In genomic region chr7:120838436-120839160, GRCm38 (mm10) we compare ENCODE assay signal across 17 mouse cellular contexts. TPM values are rescaled to one million over a fixed set of nuclear protein-coding genes. Genes with fewer than 3 reads are reported as not detected.
DNase-seq lines count a peak whose midpoint lies in the region; ATAC-seq and TF ChIP-seq lines count a peak whose summit lies in the region.
"Had no signal": no experiment of that assay in that cellular context is flagged by ENCODE, and none has a peak within 500 bp of the region (broad histone marks: within the 10 kb centered on the region; RNA-seq: fewer than 3 reads in every experiment).

No protein-coding gene starts in this region.

- no peak for ATAC-seq in kidney, embryonic 14.5 days (ENCODE audit: low FRiP score, low TSS enrichment)
- ATAC-seq in stomach, postnatal 0 days (ENCODE audit: low FRiP score, low TSS enrichment), result no peak
- no peak for ATAC-seq in hindbrain, embryonic 13.5 days (ENCODE audit: low FRiP score)
- ATAC-seq in intestine, embryonic 15.5 days, result no peak
- ATAC-seq: hindbrain, embryonic 16.5 days; Patski had no signal

- no peak overlapping the region for H3K4me2 ChIP-seq in kidney, embryonic 14.5 days (replicated peaks; ENCODE audit: low read depth, low read length)
- H3K4me2 ChIP-seq in stomach, postnatal 0 days (replicated peaks; ENCODE audit: low read depth), result no peak overlapping the region
- no peak overlapping the region for H3K4me2 ChIP-seq in hindbrain, embryonic 13.5 days
- H3K4me2 ChIP-seq in intestine, embryonic 15.5 days (replicated peaks), result no peak overlapping the region
- H3K4me2 ChIP-seq: limb, embryonic 12.5 days had no signal

- 41% methylated on average over 5 of the region's 5 CpGs for WGBS in kidney, embryonic 14.5 days
- WGBS in stomach, postnatal 0 days, result 42% methylated on average over 5 of the region's 5 CpGs
- WGBS in hindbrain, embryonic 13.5 days, result 81% methylated on average over 5 of the region's 5 CpGs
- 59% methylated on average over 5 of the region's 5 CpGs for WGBS in intestine, embryonic 15.5 days

- H3K4me3 ChIP-seq in kidney, embryonic 14.5 days (ENCODE audit: low read length), result no peak overlapping the region
- no peak overlapping the region for H3K4me3 ChIP-seq in stomach, postnatal 0 days (ENCODE audit: low read depth, low read length)
- no peak overlapping the region for H3K4me3 ChIP-seq in hindbrain, embryonic 13.5 days
- no peak overlapping the region for H3K4me3 ChIP-seq in intestine, embryonic 15.5 days (replicated peaks)
- H3K4me3 ChIP-seq: limb, embryonic 12.5 days; midbrain, embryonic 10.5 days; myocyte had no signal

- DNase-seq in kidney, adult 18-20 months, result no peak
- peak; percentile 55 to 61 for DNase-seq in urinary bladder, postnatal 36 days (ENCODE audit: low spot score in 2 of 2)
- DNase-seq in urinary bladder, postnatal 10 days (ENCODE audit: low spot score), result no peak
- peak; percentile 97 for DNase-seq in fat pad, adult 2 months (ENCODE audit: extremely low read depth, low read depth, low spot score)
- DNase-seq in stomach, postnatal 0 days (ENCODE audit: low spot score), result no peak
- DNase-seq: layer of hippocampus, postnatal 36 days; lung, postnatal 10 days had no signal

- no peaks in the 10 kb centered on the region for H3K9me3 ChIP-seq in kidney, embryonic 14.5 days (ENCODE audit: control insufficient read depth, low read length)
- H3K9me3 ChIP-seq in stomach, postnatal 0 days (ENCODE audit: control insufficient read depth, low read length), result no peaks in the 10 kb centered on the region
- no peaks in the 10 kb centered on the region for H3K9me3 ChIP-seq in hindbrain, embryonic 13.5 days
- H3K9me3 ChIP-seq in intestine, embryonic 15.5 days, result no peaks in the 10 kb centered on the region
- H3K9me3 ChIP-seq: limb, embryonic 12.5 days; midbrain, embryonic 10.5 days had no signal

- no peak overlapping the region for H3K9ac ChIP-seq in kidney, embryonic 14.5 days (ENCODE audit: low read depth, low read length)
- H3K9ac ChIP-seq in stomach, postnatal 0 days (ENCODE audit: low read length), result no peak overlapping the region
- H3K9ac ChIP-seq in hindbrain, embryonic 13.5 days, result no peak overlapping the region
- no peak overlapping the region for H3K9ac ChIP-seq in intestine, embryonic 15.5 days
- H3K9ac ChIP-seq: limb, embryonic 12.5 days had no signal

- 0 out of 2 replicates have a peak, but pooled peaks cover 3% of the 10 kb centered on the region for H3K4me1 ChIP-seq in kidney, embryonic 14.5 days (ENCODE audit: control insufficient read depth, insufficient read depth, low read length)
- H3K4me1 ChIP-seq in stomach, postnatal 0 days (replicated peaks; ENCODE audit: control insufficient read depth, insufficient read depth), result no peaks in the 10 kb centered on the region
- peaks cover 9% of the 10 kb centered on the region for H3K4me1 ChIP-seq in hindbrain, embryonic 13.5 days (replicated peaks)
- H3K4me1 ChIP-seq in intestine, embryonic 15.5 days (replicated peaks), result 0 out of 2 replicates have a peak, but pooled peaks cover 4% of the 10 kb centered on the region
- H3K4me1 ChIP-seq: limb, embryonic 12.5 days had no signal

- no peaks in the 10 kb centered on the region for H3K36me3 ChIP-seq in kidney, embryonic 14.5 days (ENCODE audit: control insufficient read depth, insufficient read depth, low read length)
- H3K36me3 ChIP-seq in stomach, postnatal 0 days (ENCODE audit: control insufficient read depth, insufficient read depth, low read length), result no peaks in the 10 kb centered on the region
- H3K36me3 ChIP-seq in hindbrain, embryonic 13.5 days, result no peaks in the 10 kb centered on the region
- H3K36me3 ChIP-seq in intestine, embryonic 15.5 days, result no peaks in the 10 kb centered on the region
- H3K36me3 ChIP-seq: limb, embryonic 12.5 days; midbrain, embryonic 10.5 days had no signal

- no peak for TF ChIP-seq CTCF in stomach, postnatal 0 days (IDR thresholded peaks at IDR 0.05; ENCODE audit: low read depth)

- TF ChIP-seq EP300 in stomach, postnatal 0 days (optimal IDR thresholded peaks at IDR 0.05), result no peak

- no peaks in the 10 kb centered on the region for H3K27me3 ChIP-seq in kidney, embryonic 14.5 days (ENCODE audit: control insufficient read depth, insufficient read depth, low read length)
- H3K27me3 ChIP-seq in stomach, postnatal 0 days (ENCODE audit: control insufficient read depth, insufficient read depth, low read length), result no peaks in the 10 kb centered on the region
- peaks cover under 1% of the 10 kb centered on the region; the same call in 1 of the 2 replicates for H3K27me3 ChIP-seq in hindbrain, embryonic 13.5 days
- H3K27me3 ChIP-seq in intestine, embryonic 15.5 days (replicated peaks), result no peaks in the 10 kb centered on the region
- H3K27me3 ChIP-seq: limb, embryonic 12.5 days; Patski had no signal

- 0 out of 2 replicates have a peak overlapping the region, but pooled peaks have one; percentile 11 for H3K27ac ChIP-seq in kidney, embryonic 14.5 days (ENCODE audit: low read depth, low read length)
- peak overlapping the region; percentile 79 for H3K27ac ChIP-seq in stomach, postnatal 0 days (replicated peaks)
- no peak overlapping the region for H3K27ac ChIP-seq in hindbrain, embryonic 13.5 days
- no peak overlapping the region for H3K27ac ChIP-seq in intestine, embryonic 15.5 days
- H3K27ac ChIP-seq: limb, embryonic 12.5 days; midbrain, embryonic 10.5 days had no signal

RNA-seq across cellular contexts. Expression of gene Eef2k, which starts 4.0 kb away (rescaled TPM):
- 7.3 and 8.6 TPM in 2 replicates for polyA plus RNA-seq in kidney, embryonic 14.5 days (2014; fragmentation: Nextera tagmentation; extraction: Ambion mirVana)
- polyA plus RNA-seq in stomach, postnatal 0 days (2015; fragmentation: Nextera tagmentation; extraction: Ambion mirVana), result 39.9 and 42.0 TPM in 2 replicates
- polyA plus RNA-seq in hindbrain, embryonic 13.5 days (2015; fragmentation: Nextera tagmentation; extraction: Ambion mirVana), result 26.0 and 26.4 TPM in 2 replicates
- 44.4 and 47.2 TPM in 2 replicates for polyA plus RNA-seq in intestine, embryonic 15.5 days (2015; fragmentation: Nextera tagmentation; extraction: Ambion mirVana)

RNA-seq across cellular contexts. Expression of gene Gm5737, which starts 26.4 kb away (rescaled TPM):
- not detected in 2 replicates for polyA plus RNA-seq in kidney, embryonic 14.5 days (2014; fragmentation: Nextera tagmentation; extraction: Ambion mirVana)
- polyA plus RNA-seq in stomach, postnatal 0 days (2015; fragmentation: Nextera tagmentation; extraction: Ambion mirVana), result not detected in 2 replicates
- polyA plus RNA-seq in hindbrain, embryonic 13.5 days (2015; fragmentation: Nextera tagmentation; extraction: Ambion mirVana), result not detected in 2 replicates
- not detected in 2 replicates for polyA plus RNA-seq in intestine, embryonic 15.5 days (2015; fragmentation: Nextera tagmentation; extraction: Ambion mirVana)
- polyA plus RNA-seq: heart, embryonic 14.5 days; limb, embryonic 12.5 days; midbrain, embryonic 10.5 days; myocyte; Patski; thymus, postnatal 0 days had no signal

Comparison
In these comparisons a context has a peak if more than half of its experiments do, and no peak if none do; other contexts are left out.
1. DNase-seq: peak in urinary bladder, postnatal 36 days (2 of 2) and fat pad, adult 2 months (single experiment); none in kidney, adult 18-20 months (single experiment), urinary bladder, postnatal 10 days (single experiment) and stomach, postnatal 0 days (single experiment).
2. H3K27ac ChIP-seq: peak in kidney, embryonic 14.5 days (single experiment) and stomach, postnatal 0 days (single experiment); none in hindbrain, embryonic 13.5 days (single experiment) and intestine, embryonic 15.5 days (single experiment).